Mouse (Mus musculus) cortical plate, adult 2 months (tissue): ENCODE data around the gene Spata31d1d.

ENCODE experiments used
- CTCF ChIP-seq: fragments of 200-500 bp; IDR thresholded peaks from 2 replicates; pipeline ENCODE4 v1.5.1; 2011; ENCODE audit warnings: mild to moderate bottlenecking, control low read depth, low read length; ENCODE audit not compliant: insufficient read depth; ENCODE audit errors: extremely low read depth
- POLR2A ChIP-seq: fragments of 200-500 bp; IDR thresholded peaks from 2 replicates; pipeline ENCODE4 v1.6.1; 2011; ENCODE audit warnings: mild to moderate bottlenecking, low read length, control low read depth; ENCODE audit not compliant: insufficient read depth; ENCODE audit errors: extremely low read depth

- TF ChIP-seq CTCF: no peak
- no peak for TF ChIP-seq POLR2A
Measured at GRCm38 (mm10) chr13:59739397-59739796, 7.8 kb upstream of the Spata31d1d start.
